Mouse (Mus musculus) embryonic fibroblast, embryonic 13.5 days (primary cell): ENCODE data around the gene Pdap1.
"Not testable (repeated sequence)": the region's sequence is repeated elsewhere in the genome, so short reads cannot be mapped to it uniquely, and the experiment has no call there.

Source experiments
- CTCF ChIP-seq: IDR thresholded peaks from 2 replicates; pipeline ENCODE4 v1.5.1; 2011; ENCODE audit warnings: mild to moderate bottlenecking, control low read depth, low read length, moderate library complexity, borderline replicate concordance; ENCODE audit not compliant: insufficient read depth
- POLR2A ChIP-seq: IDR thresholded peaks from 2 replicates; pipeline ENCODE4 v1.6.1; 2011; ENCODE audit warnings: low read depth, mild to moderate bottlenecking, control low read depth, low read length, moderate library complexity

DNA sequence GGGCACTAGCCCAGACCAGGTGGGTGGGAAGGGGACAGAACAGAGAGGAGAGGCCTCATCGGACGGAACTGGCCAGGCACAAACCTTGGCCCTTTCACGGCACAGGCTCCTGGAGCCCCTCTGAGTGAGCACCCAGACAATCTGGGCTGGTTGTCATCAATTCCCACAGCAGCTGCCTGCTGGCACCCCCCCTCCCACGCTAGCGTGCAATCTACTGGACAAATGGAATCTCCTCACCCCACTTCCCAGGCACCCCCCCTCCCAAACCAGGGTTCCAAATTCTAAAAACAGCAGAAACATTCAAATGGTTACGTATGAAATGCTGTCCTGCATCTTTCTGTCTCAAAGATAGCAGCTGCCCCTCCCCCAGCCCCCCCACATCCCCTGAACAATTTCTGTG is 10.3 kb downstream of the Pdap1 start:
- not testable (repeated sequence) for TF ChIP-seq POLR2A, CTCF
